Mouse (Mus musculus): Measurements from ENCODE around the gene Supv3l1. TPM values are rescaled to one million over a fixed set of nuclear protein-coding genes. Genes with fewer than 3 reads are reported as not detected.
"Not testable (repeated sequence)": the region's sequence is repeated elsewhere in the genome, so short reads cannot be mapped to it uniquely, and the experiment has no call there.

The Supv3l1 gene
- 27.9 and 29.2 TPM in 2 replicates for polyA plus RNA-seq (2016; fragmentation: Nextera tagmentation; extraction: Ambion mirVana)

GRCm38 (mm10) chr10:62449364-62450279 lies at the start of gene Supv3l1, which contains the start of gene 4930507D05Rik:
Gene Supv3l1 (minus strand): TSS chr10:62449738.
Gene 4930507D05Rik (plus strand): TSS chr10:62449489.
- ATAC-seq (ENCODE audit: low FRiP score, low read depth), result peak; percentile 86
- Histone ChIP-seq H3K9me3 (no peaks in the 10 kb centered on the region), H3K4me3 (peak within 1 kb of the TSS; percentile 94), H3K27me3 (no peaks in the 10 kb centered on the region), H3K4me1 (peaks cover 16% of the 10 kb centered on the region), H3K36me3 (peaks cover 34% of the 10 kb centered on the region), H3K27ac (replicated peaks) (peak within 1 kb of the TSS; percentile 80), H3K9ac (replicated peaks) (peak within 1 kb of the TSS; percentile 95), H3K4me2 (replicated peaks) (peak within 1 kb of the TSS; percentile 78)
- under 1% methylated on average over 73 of the region's 73 CpGs for WGBS

DNA sequence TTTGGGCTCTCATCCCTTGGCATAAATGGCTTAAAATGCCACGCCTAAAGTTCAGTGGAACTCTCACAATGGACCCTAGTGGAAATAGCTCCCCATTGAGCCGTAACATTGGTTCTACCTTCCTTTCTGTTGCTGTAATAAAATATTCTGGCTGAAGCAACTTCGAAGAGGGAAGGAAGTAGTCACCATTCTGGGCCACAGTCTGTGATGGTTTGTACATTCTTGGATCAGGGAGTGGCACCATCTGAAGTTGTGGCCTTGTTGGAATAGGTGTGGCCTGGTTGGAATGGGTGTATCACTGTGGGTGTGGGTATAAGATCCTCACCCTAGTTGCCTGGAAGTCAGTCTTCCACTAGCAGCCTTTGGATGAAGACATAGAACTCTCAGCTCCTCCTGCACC lies 42.1 kb upstream of the Supv3l1 start:
- H3K27me3 ChIP-seq; H3K4me2 ChIP-seq (replicated peaks); H3K4me1 ChIP-seq; H3K4me3 ChIP-seq; H3K9ac ChIP-seq (replicated peaks); ATAC-seq (ENCODE audit: low FRiP score, low read depth); H3K27ac ChIP-seq (replicated peaks); H3K9me3 ChIP-seq; H3K36me3 ChIP-seq: not testable (repeated sequence)
- WGBS, result 85% methylated on average over 3 of the region's 3 CpGs

GRCm38 (mm10) chr10:62488266-62488665 lies 38.7 kb upstream of the Supv3l1 start:
- no peak overlapping the region for H3K9ac ChIP-seq (replicated peaks)
- H3K27ac ChIP-seq (replicated peaks), result no peak overlapping the region
- H3K9me3 ChIP-seq, result no peaks in the 10 kb centered on the region
- H3K36me3 ChIP-seq, result no peaks in the 10 kb centered on the region
- H3K4me3 ChIP-seq, result no peak overlapping the region
- H3K4me2 ChIP-seq (replicated peaks), result no peak overlapping the region
- no peaks in the 10 kb centered on the region; the same call in 1 of the 2 replicates for H3K27me3 ChIP-seq
- WGBS, result 37% methylated on average over 1 of the region's 1 CpGs
- H3K4me1 ChIP-seq, result peaks cover 12% of the 10 kb centered on the region; the same call in 1 of the 2 replicates
- no peak for ATAC-seq (ENCODE audit: low FRiP score, low read depth)

DNA sequence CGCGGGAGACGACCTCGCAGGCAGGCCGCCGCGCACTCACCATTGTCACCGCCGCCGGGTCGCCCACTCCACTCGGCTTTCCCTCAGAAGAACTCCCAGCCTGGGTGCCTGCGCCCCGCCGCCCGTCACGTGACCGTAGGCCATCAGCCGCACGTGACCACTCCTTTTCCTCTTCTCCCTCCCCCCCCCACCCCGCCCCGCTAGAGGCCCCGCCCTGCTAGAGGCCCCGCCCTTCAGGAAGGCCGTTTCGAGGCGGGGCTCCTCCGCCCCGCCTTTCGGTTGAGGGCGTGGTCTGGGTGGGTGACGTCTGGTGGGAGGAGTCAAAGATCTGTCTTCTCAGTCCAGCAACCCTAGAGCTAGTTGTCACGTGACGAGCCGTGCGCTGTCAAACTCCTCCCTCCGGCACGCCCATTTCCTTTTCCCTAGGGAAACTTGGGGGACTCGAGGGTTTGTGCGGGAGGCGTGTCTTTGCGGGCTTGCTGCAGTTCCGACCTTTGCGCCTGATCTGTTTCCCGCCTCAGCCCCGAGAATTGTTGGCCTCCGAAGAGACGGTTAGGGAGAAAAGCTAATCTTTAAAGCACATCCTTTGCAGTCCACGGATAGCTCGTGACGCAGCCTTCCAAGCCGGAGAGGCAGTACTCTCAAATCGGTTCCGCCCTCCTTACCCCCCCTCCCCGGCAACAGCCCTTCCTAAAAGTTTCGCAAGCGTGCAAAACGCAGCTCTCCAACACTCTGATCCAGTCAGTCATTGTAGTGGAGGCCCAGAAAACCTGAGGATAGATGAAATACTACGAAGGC lies 37.3 kb upstream of the Supv3l1 start, which contains the start of gene Vps26a:
Gene Vps26a, minus strand, starts transcription at position 188 of the 798 bp plus-strand sequence.
- peak; percentile 91 for ATAC-seq (ENCODE audit: low FRiP score, low read depth)
- Histone ChIP-seq H3K4me1 (peaks cover 12% of the 10 kb centered on the region; the same call in 1 of the 2 replicates), H3K9ac (replicated peaks) (peak within 1 kb of the TSS; percentile 87), H3K36me3 (no peaks in the 10 kb centered on the region), H3K27ac (replicated peaks) (peak within 1 kb of the TSS; percentile 85), H3K9me3 (no peaks in the 10 kb centered on the region), H3K27me3 (no peaks in the 10 kb centered on the region; the same call in 1 of the 2 replicates), H3K4me2 (replicated peaks) (peak within 1 kb of the TSS; percentile 78), H3K4me3 (peak within 1 kb of the TSS; percentile 92)
- WGBS, result under 1% methylated on average over 55 of the region's 59 CpGs

DNA sequence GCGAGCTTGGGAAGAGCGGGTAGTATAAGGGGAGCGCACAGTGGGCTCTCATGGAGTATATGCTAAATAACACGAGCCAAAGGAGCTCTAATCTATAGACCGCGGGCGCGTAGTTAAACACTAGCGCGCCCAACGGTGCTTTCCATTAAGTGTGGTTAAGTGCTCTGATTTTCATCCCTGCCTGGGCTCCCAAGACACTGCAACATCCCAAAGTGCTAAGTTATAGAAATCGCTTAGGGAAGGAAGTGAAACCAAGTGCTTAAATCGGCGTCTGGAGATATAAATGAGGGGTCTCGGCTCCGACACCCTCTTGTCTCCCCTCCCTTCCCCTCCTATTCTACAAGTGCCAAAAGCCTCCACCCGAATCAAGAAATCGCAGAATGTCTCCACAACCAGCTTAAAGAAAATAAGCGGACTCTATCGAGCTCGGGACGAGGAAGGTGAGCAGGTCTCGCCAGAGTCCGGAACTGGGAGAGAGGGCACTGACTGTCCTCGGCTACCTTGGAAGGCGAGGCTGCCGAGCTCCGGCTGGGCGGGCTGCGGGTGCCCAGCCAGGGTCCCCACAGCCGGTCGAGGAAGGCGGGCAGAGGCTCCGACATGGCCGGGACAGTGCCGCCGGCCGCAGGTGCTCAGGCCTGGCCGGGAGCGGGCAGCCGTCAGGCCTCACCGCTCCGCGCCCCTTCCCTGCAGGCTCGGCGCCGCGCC lies 36.5 kb upstream of the Supv3l1 start:
- Histone ChIP-seq H3K4me3 (peak overlapping the region; percentile 92), H3K27me3 (no peaks in the 10 kb centered on the region; the same call in 1 of the 2 replicates), H3K9ac (replicated peaks) (peak overlapping the region; percentile 87), H3K27ac (replicated peaks) (peak overlapping the region; percentile 85), H3K9me3 (no peaks in the 10 kb centered on the region), H3K4me2 (replicated peaks) (peak overlapping the region; percentile 78), H3K4me1 (peaks cover 18% of the 10 kb centered on the region; the same call in 1 of the 2 replicates), H3K36me3 (no peaks in the 10 kb centered on the region)
- peak; percentile 89 for ATAC-seq (ENCODE audit: low FRiP score, low read depth)
- WGBS, result under 1% methylated on average over 34 of the region's 48 CpGs

DNA sequence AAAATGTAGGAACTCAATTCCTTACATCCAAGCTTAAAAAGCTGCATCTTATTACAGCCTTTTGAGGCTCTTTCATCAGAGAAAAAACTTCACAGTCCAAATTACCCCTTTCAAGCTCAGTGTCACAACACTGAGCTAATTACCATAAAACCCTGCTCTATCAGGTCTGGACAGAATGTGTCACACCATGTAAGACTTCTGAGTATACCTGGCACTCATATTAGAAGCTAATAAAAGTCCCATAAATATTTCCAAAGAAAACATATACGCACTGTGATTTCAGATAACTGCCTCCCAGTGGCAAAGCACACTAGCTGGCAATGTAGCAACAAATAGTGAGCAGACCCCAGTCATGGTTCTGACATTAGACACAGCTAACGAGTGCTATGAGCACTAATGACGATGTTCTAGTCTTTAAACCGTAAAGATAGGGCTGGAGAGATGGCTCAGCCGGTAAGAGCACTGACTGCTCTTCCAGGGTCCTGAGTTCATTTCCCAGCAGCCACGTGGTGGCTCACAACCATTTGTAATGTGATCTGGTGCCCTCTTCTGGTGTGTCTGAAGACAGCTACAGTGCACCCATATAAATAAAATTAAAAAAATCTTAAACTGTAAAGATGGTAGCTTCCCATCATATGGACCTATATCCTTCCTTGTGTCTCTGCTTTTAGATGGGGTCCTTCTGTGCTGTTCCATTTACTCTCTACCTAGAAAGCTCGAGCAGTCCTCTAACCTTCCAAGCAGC lies 31.7 kb upstream of the Supv3l1 start:
- Histone ChIP-seq H3K27me3 (no peaks in the 10 kb centered on the region), H3K9ac (replicated peaks) (no peak overlapping the region), H3K4me1 (peaks cover 12% of the 10 kb centered on the region; the same call in 1 of the 2 replicates), H3K27ac (replicated peaks) (no peak overlapping the region), H3K4me2 (replicated peaks) (no peak overlapping the region), H3K4me3 (no peak overlapping the region), H3K36me3 (0 out of 2 replicates have a peak, but pooled peaks cover 4% of the 10 kb centered on the region), H3K9me3 (no peaks in the 10 kb centered on the region)
- ATAC-seq (ENCODE audit: low FRiP score, low read depth), result no peak
- WGBS, result 73% methylated on average over 7 of the region's 7 CpGs

- H3K4me1 ChIP-seq, result 0 out of 2 replicates have a peak, but pooled peaks cover 6% of the 10 kb centered on the region
- H3K9me3 ChIP-seq, result no peaks in the 10 kb centered on the region
- ATAC-seq (ENCODE audit: low FRiP score, low read depth), result no peak
- no peak overlapping the region for H3K4me3 ChIP-seq
- H3K9ac ChIP-seq (replicated peaks), result no peak overlapping the region
- WGBS, result 73% methylated on average over 2 of the region's 2 CpGs
- H3K4me2 ChIP-seq (replicated peaks), result no peak overlapping the region
- H3K27ac ChIP-seq (replicated peaks), result no peak overlapping the region
- 0 out of 2 replicates have a peak, but pooled peaks cover 4% of the 10 kb centered on the region for H3K36me3 ChIP-seq
- no peaks in the 10 kb centered on the region for H3K27me3 ChIP-seq
Measured at GRCm38 (mm10) chr10:62476980-62477379, 27.4 kb upstream of the Supv3l1 start.

DNA sequence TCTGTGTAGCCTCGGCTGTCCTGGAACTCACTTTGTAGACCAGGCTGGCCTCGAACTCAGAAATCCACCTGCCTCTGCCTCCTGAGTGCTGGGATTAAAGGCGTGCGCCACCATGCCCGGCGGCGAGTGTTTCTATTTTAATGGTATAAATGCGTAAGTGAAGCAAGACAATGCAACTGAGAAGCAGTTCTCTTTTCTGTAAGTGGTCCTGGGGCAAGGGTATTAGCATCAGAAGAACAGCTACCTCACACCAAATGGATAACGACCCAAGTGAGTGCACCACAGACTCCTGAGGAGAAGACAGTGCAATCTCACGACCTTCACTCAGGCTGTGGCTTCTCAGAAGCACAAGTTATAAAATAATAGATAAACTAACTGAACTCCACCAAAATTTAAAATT lies 25.4 kb upstream of the Supv3l1 start:
- no peaks in the 10 kb centered on the region for H3K9me3 ChIP-seq
- ATAC-seq (ENCODE audit: low FRiP score, low read depth), result no peak
- H3K9ac ChIP-seq (replicated peaks), result no peak overlapping the region
- no peak overlapping the region for H3K4me2 ChIP-seq (replicated peaks)
- no peaks in the 10 kb centered on the region for H3K4me1 ChIP-seq
- 92% methylated on average over 10 of the region's 10 CpGs for WGBS
- no peaks in the 10 kb centered on the region for H3K27me3 ChIP-seq
- 0 out of 2 replicates have a peak, but pooled peaks cover 4% of the 10 kb centered on the region for H3K36me3 ChIP-seq
- H3K27ac ChIP-seq (replicated peaks), result no peak overlapping the region
- H3K4me3 ChIP-seq, result no peak overlapping the region

- H3K4me3 ChIP-seq, result no peak overlapping the region
- 62% methylated on average over 5 of the region's 5 CpGs for WGBS
- ATAC-seq (ENCODE audit: low FRiP score, low read depth), result no peak
- H3K27ac ChIP-seq (replicated peaks), result no peak overlapping the region
- no peaks in the 10 kb centered on the region for H3K27me3 ChIP-seq
- H3K4me2 ChIP-seq (replicated peaks), result no peak overlapping the region
- no peak overlapping the region for H3K9ac ChIP-seq (replicated peaks)
- no peaks in the 10 kb centered on the region for H3K9me3 ChIP-seq
- no peaks in the 10 kb centered on the region for H3K4me1 ChIP-seq
- H3K36me3 ChIP-seq, result 0 out of 2 replicates have a peak, but pooled peaks cover 11% of the 10 kb centered on the region
Measured at GRCm38 (mm10) chr10:62471105-62471504, 21.6 kb upstream of the Supv3l1 start.

DNA sequence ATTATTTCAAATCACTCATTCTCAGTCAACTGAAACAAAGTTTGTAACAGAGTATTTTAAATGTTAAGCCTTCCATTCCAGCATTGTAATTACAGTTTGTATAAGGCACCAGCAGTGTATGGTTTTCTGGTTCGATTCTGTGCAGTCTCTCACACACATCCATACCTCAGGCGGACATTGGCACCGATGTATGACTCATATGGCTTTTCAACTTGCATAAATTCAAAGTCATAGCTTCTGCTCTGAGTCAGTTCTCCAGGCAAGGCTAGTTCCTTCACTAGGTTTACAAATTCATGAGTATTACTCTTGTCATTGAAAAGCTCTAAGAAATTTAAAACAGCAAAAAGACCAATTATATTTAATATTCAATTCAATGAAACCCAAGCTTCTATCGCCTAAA lies 20.2 kb upstream of the Supv3l1 start:
- whole genome bisulfite sequencing, result 93% methylated on average over 4 of the region's 4 CpGs
- H3K9me3 ChIP-seq, result no peaks in the 10 kb centered on the region
- no peak overlapping the region for H3K9ac ChIP-seq (replicated peaks)
- no peak overlapping the region for H3K4me3 ChIP-seq
- ATAC-seq (ENCODE audit: low FRiP score, low read depth), result no peak
- no peaks in the 10 kb centered on the region for H3K27me3 ChIP-seq
- no peak overlapping the region for H3K27ac ChIP-seq (replicated peaks)
- H3K36me3 ChIP-seq, result 0 out of 2 replicates have a peak, but pooled peaks cover 11% of the 10 kb centered on the region
- no peaks in the 10 kb centered on the region for H3K4me1 ChIP-seq
- H3K4me2 ChIP-seq (replicated peaks), result no peak overlapping the region

DNA sequence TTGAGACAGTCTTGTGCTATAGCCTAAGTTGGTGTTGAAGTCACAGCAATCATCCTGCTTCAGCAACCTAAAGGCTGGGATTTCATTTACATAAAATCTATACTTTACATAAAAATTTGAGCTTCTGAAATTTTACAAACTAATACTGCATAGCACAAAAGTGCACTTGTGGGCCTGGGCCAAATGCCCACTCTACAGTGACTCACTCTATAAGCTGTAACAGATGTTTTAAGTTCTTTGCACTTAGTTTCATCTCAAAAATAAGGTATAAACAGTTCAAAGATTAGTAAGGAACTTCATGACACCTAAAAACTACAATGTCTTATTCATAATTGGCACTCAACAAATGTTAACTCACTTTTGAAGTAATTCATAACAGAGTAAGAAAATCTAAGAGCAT lies 11.8 kb upstream of the Supv3l1 start:
- H3K4me2 ChIP-seq (replicated peaks), result no peak overlapping the region
- H3K4me1 ChIP-seq, result no peaks in the 10 kb centered on the region
- no peak overlapping the region for H3K4me3 ChIP-seq
- no peak overlapping the region for H3K27ac ChIP-seq (replicated peaks)
- no peaks in the 10 kb centered on the region for H3K27me3 ChIP-seq
- no peak for ATAC-seq (ENCODE audit: low FRiP score, low read depth)
- H3K9me3 ChIP-seq, result no peaks in the 10 kb centered on the region
- H3K9ac ChIP-seq (replicated peaks), result no peak overlapping the region
- H3K36me3 ChIP-seq, result peaks cover 56% of the 10 kb centered on the region
